Mouse (Mus musculus) midbrain, embryonic 12.5 days (tissue): Measurements from ENCODE around the gene Phactr1. TPM values are rescaled to one million over a fixed set of nuclear protein-coding genes. Genes with fewer than 3 reads are reported as not detected.
"Not testable (repeated sequence)": the region's sequence is repeated elsewhere in the genome, so short reads cannot be mapped to it uniquely, and the experiment has no call there.

Experiments used
- ATAC-seq: fragments of 200-750 bp; cut with Nextera tagmentation; 2 replicates; pipeline ENCODE4 v1.8.0; 2017; ENCODE audit warnings: low read depth, moderate TSS enrichment, moderate library complexity; ENCODE audit not compliant: low FRiP score
- H3K27ac ChIP-seq: fragments of 300-500 bp; sonication (generic); replicated peaks from 2 replicates; pipeline ENCODE4 v1.5.1; 2016; ENCODE audit warnings: mild to moderate bottlenecking
- H3K27me3 ChIP-seq: fragments of 300-500 bp; sonication (generic); 2 replicates; pipeline ENCODE4 v1.6.1; 2016; ENCODE audit warnings: mild to moderate bottlenecking
- H3K36me3 ChIP-seq: fragments of 300-500 bp; sonication (generic); 2 replicates; pipeline ENCODE4 v1.6.1; 2016
- H3K4me1 ChIP-seq: fragments of 300-500 bp; sonication (generic); 2 replicates; pipeline ENCODE4 v1.6.1; 2016
- H3K4me2 ChIP-seq: fragments of 300-500 bp; sonication (generic); replicated peaks from 2 replicates; pipeline ENCODE4 v1.6.1; 2016; ENCODE audit warnings: mild to moderate bottlenecking, moderate library complexity
- H3K4me3 ChIP-seq: fragments of 300-500 bp; sonication (generic); 2 replicates; pipeline ENCODE4 v1.5.1; 2016; ENCODE audit warnings: mild to moderate bottlenecking
- H3K9ac ChIP-seq: fragments of 300-500 bp; sonication (generic); replicated peaks from 2 replicates; pipeline ENCODE4 v1.6.1; 2016; ENCODE audit warnings: mild to moderate bottlenecking, moderate library complexity
- H3K9me3 ChIP-seq: fragments of 300-500 bp; sonication (generic); 2 replicates; pipeline ENCODE4 v1.6.1; 2016; ENCODE audit warnings: mild to moderate bottlenecking
- WGBS: fragments of 180-500 bp; shearing (Covaris S2); methylation state at CpG from one replicate; pipeline ENCODE4 v1.1.7; 2016; 5-methylcytosine and 5-hydroxymethylcytosine counted together
- polyA plus RNA-seq: library from polyadenylated mRNA; unstranded; fragments of >200 nt; fragmentation: Nextera tagmentation; extraction: Ambion mirVana; gene quantifications from 2 replicates; pipeline ENCODE4 v1.2.1, GENCODE M21; 2016

The Phactr1 gene
- polyA plus RNA-seq, 1 experiment from 2014 or later: 23.2 TPM

- H3K9ac ChIP-seq: no peak overlapping the region
- H3K27ac ChIP-seq: no peak overlapping the region
- H3K4me3 ChIP-seq: no peak overlapping the region
- 0 out of 2 replicates have a peak, but pooled peaks cover 5% of the 10 kb centered on the region for H3K9me3 ChIP-seq
- ATAC-seq: no peak
- H3K27me3 ChIP-seq: no peaks in the 10 kb centered on the region
- WGBS: 92% methylated on average over 3 of the region's 3 CpGs
- H3K4me1 ChIP-seq: peaks cover 5% of the 10 kb centered on the region; the same call in 1 of the 2 replicates
- H3K36me3 ChIP-seq: no peaks in the 10 kb centered on the region
- no peak overlapping the region for H3K4me2 ChIP-seq
Observed at GRCm38 (mm10) chr13:42937871-42938270, 257.4 kb downstream of the Phactr1 start.

- Histone ChIP-seq H3K4me2 (no peak overlapping the region), H3K9me3 (0 out of 2 replicates have a peak, but pooled peaks cover 5% of the 10 kb centered on the region), H3K9ac (no peak overlapping the region), H3K4me1 (peaks cover 5% of the 10 kb centered on the region; the same call in 1 of the 2 replicates), H3K27ac (no peak overlapping the region), H3K36me3 (no peaks in the 10 kb centered on the region), H3K4me3 (no peak overlapping the region), H3K27me3 (no peaks in the 10 kb centered on the region)
- no peak for ATAC-seq
- 88% methylated on average over 1 of the region's 1 CpGs for WGBS
Observed at GRCm38 (mm10) chr13:42938346-42938745, 257.9 kb downstream of the Phactr1 start.

GRCm38 (mm10) chr13:42940271-42940670, 259.8 kb downstream of the Phactr1 start:
- Histone ChIP-seq H3K27ac (no peak overlapping the region), H3K27me3 (no peaks in the 10 kb centered on the region), H3K36me3 (no peaks in the 10 kb centered on the region), H3K9ac (no peak overlapping the region), H3K4me2 (no peak overlapping the region), H3K4me3 (no peak overlapping the region), H3K9me3 (0 out of 2 replicates have a peak, but pooled peaks cover 5% of the 10 kb centered on the region), H3K4me1 (no peaks in the 10 kb centered on the region)
- ATAC-seq: no peak
- 92% methylated on average over 3 of the region's 3 CpGs for WGBS

- Histone ChIP-seq H3K27me3 (no peaks in the 10 kb centered on the region), H3K9me3 (0 out of 2 replicates have a peak, but pooled peaks cover 5% of the 10 kb centered on the region), H3K4me3 (no peak overlapping the region), H3K4me1 (no peaks in the 10 kb centered on the region), H3K27ac (no peak overlapping the region), H3K9ac (no peak overlapping the region), H3K4me2 (no peak overlapping the region), H3K36me3 (no peaks in the 10 kb centered on the region)
- ATAC-seq: no peak
- WGBS: 82% methylated on average over 3 of the region's 3 CpGs
Observed at GRCm38 (mm10) chr13:42944106-42944505, 263.7 kb downstream of the Phactr1 start.

GRCm38 (mm10) chr13:42945201-42945600, 264.8 kb downstream of the Phactr1 start:
- H3K9ac ChIP-seq, H3K36me3 ChIP-seq, H3K4me3 ChIP-seq, H3K27me3 ChIP-seq, ATAC-seq, H3K27ac ChIP-seq, H3K4me2 ChIP-seq, H3K9me3 ChIP-seq, H3K4me1 ChIP-seq: not testable (repeated sequence)
- WGBS: 78% methylated on average over 4 of the region's 4 CpGs

GRCm38 (mm10) chr13:42948717-42949265, 268.4 kb downstream of the Phactr1 start:
- Histone ChIP-seq H3K4me3 (no peak overlapping the region), H3K9me3 (no peaks in the 10 kb centered on the region), H3K36me3 (no peaks in the 10 kb centered on the region), H3K4me1 (no peaks in the 10 kb centered on the region), H3K9ac (no peak overlapping the region), H3K27ac (no peak overlapping the region), H3K4me2 (no peak overlapping the region), H3K27me3 (no peaks in the 10 kb centered on the region)
- WGBS: 80% methylated on average over 10 of the region's 10 CpGs
- no peak for ATAC-seq

GRCm38 (mm10) chr13:42949336-42949735, 268.9 kb downstream of the Phactr1 start:
- Histone ChIP-seq H3K27ac (no peak overlapping the region), H3K36me3 (no peaks in the 10 kb centered on the region), H3K4me3 (no peak overlapping the region), H3K27me3 (no peaks in the 10 kb centered on the region), H3K9ac (no peak overlapping the region), H3K9me3 (no peaks in the 10 kb centered on the region), H3K4me1 (no peaks in the 10 kb centered on the region), H3K4me2 (no peak overlapping the region)
- 85% methylated on average over 5 of the region's 5 CpGs for WGBS
- ATAC-seq: no peak

- H3K27me3 ChIP-seq: no peaks in the 10 kb centered on the region
- H3K4me3 ChIP-seq: no peak overlapping the region
- H3K4me2 ChIP-seq: no peak overlapping the region
- no peak for ATAC-seq
- H3K9me3 ChIP-seq: no peaks in the 10 kb centered on the region
- no peaks in the 10 kb centered on the region for H3K4me1 ChIP-seq
- H3K9ac ChIP-seq: no peak overlapping the region
- H3K27ac ChIP-seq: no peak overlapping the region
- 85% methylated on average over 3 of the region's 3 CpGs for WGBS
- H3K36me3 ChIP-seq: no peaks in the 10 kb centered on the region
Observed at GRCm38 (mm10) chr13:42950056-42950455, 269.6 kb downstream of the Phactr1 start.

GRCm38 (mm10) chr13:42952037-42952721, 271.8 kb downstream of the Phactr1 start:
- 71% methylated on average over 15 of the region's 15 CpGs for WGBS
- ATAC-seq: no peak
- H3K27me3 ChIP-seq: no peaks in the 10 kb centered on the region
- no peaks in the 10 kb centered on the region for H3K9me3 ChIP-seq
- H3K27ac ChIP-seq: no peak overlapping the region
- no peak overlapping the region for H3K4me3 ChIP-seq
- no peak overlapping the region for H3K4me2 ChIP-seq
- no peak overlapping the region for H3K9ac ChIP-seq
- H3K4me1 ChIP-seq: no peaks in the 10 kb centered on the region
- no peaks in the 10 kb centered on the region for H3K36me3 ChIP-seq

GRCm38 (mm10) chr13:42953071-42953470, 272.6 kb downstream of the Phactr1 start:
- no peak overlapping the region for H3K4me2 ChIP-seq
- no peaks in the 10 kb centered on the region for H3K27me3 ChIP-seq
- H3K9me3 ChIP-seq: no peaks in the 10 kb centered on the region
- no peak overlapping the region for H3K9ac ChIP-seq
- no peaks in the 10 kb centered on the region for H3K36me3 ChIP-seq
- no peak overlapping the region for H3K4me3 ChIP-seq
- no peak overlapping the region for H3K27ac ChIP-seq
- no peaks in the 10 kb centered on the region for H3K4me1 ChIP-seq
- WGBS: 93% methylated on average over 6 of the region's 6 CpGs
- no peak for ATAC-seq

- Histone ChIP-seq H3K4me1 (no peaks in the 10 kb centered on the region), H3K36me3 (no peaks in the 10 kb centered on the region), H3K27ac (no peak overlapping the region), H3K9me3 (no peaks in the 10 kb centered on the region), H3K27me3 (no peaks in the 10 kb centered on the region), H3K4me2 (no peak overlapping the region), H3K4me3 (no peak overlapping the region), H3K9ac (no peak overlapping the region)
- no peak for ATAC-seq
- WGBS: 76% methylated on average over 5 of the region's 5 CpGs
Observed at GRCm38 (mm10) chr13:42954116-42954515, 273.7 kb downstream of the Phactr1 start.

- Histone ChIP-seq H3K4me1 (no peaks in the 10 kb centered on the region), H3K9me3 (no peaks in the 10 kb centered on the region), H3K27ac (no peak overlapping the region), H3K36me3 (no peaks in the 10 kb centered on the region), H3K4me2 (no peak overlapping the region), H3K9ac (no peak overlapping the region), H3K4me3 (no peak overlapping the region), H3K27me3 (no peaks in the 10 kb centered on the region)
- WGBS: 90% methylated on average over 10 of the region's 10 CpGs
- ATAC-seq: no peak
Observed at GRCm38 (mm10) chr13:42956327-42956726, 275.9 kb downstream of the Phactr1 start.
